Mouse (Mus musculus): ENCODE measurements around the gene Tm6sf1.

The Tm6sf1 gene

DNA sequence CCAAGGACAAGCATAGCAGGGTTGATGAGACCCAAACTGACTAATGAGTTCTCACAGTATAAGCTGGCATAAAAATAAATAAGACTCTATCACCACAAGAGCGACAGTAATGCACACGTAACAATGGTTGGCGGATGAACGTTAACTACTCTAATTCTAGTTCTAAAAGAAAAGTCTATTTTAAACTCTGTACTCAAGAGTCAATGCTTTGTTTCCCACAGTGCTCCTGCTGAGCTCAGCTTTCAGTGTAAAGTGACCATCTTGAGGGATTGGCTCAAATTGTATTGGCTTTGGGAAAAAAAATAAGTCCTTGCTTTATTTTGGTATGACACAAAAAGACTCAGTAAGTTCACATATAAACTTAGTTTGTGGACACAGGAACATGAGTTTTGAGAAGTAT, 26.3 kb downstream of the Tm6sf1 start:
- DNase-seq (ENCODE audit: low read depth), result no peak

DNA sequence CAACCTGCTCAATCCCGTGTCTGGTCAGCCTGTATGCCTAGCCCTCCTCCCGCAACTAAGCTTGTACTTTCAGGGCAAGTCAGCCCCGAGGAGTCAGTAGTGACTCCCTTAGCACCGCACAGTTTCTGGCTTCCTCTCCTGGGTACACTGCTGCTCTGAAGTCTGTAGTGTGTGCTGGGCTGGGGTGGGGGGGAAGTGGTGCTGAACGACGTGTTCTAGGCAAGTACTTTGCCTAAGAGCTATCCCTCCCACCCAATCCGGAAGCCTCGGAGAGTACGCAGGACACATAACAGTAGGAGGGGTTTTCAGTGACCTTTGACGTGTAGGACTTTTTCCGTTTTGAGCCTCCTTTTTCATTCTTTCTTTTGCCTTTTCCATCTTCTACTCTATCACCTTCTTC, 40.6 kb downstream of the Tm6sf1 start:
- DNase-seq (ENCODE audit: low read depth), result no peak

DNA sequence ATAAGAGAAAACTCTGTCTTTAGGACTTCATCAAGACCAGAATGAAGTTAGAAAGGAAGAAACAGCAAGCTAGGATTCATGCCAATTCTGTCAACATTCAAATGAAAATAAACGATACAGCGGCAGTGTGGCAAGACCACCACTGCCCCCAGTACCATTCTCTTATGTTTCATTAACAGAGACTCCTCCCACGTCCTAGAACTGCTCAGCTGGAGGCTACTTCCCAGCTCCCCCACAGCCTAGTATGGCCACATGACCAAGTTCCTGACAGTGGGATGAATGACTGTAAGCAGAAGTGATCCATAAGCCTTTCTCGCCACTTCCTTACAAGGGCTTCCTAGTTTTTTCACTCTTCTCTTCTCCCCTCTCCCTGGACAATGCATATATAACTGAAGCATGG, 45.3 kb downstream of the Tm6sf1 start:
- no peak for DNase-seq (ENCODE audit: low read depth)

DNA sequence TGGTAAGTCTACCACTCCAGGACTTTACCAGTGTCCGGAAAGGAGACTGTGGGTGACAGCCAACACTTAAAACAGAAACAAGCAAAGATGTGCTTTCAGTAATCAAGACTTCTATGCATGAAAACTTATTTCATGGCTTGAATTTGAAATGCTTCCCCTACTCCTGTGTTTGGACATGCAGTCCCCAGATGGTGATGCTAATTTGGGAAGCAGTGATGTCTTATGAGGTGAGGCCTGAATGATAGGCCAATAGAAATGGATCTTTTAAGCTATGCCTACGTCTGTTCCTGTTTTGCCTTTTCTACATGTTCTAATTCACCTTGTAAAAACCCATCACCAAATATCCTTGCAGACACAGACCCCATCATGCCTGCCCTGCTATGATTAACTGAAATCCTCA, 46.1 kb downstream of the Tm6sf1 start:
- no peak for DNase-seq (ENCODE audit: low read depth)

DNA sequence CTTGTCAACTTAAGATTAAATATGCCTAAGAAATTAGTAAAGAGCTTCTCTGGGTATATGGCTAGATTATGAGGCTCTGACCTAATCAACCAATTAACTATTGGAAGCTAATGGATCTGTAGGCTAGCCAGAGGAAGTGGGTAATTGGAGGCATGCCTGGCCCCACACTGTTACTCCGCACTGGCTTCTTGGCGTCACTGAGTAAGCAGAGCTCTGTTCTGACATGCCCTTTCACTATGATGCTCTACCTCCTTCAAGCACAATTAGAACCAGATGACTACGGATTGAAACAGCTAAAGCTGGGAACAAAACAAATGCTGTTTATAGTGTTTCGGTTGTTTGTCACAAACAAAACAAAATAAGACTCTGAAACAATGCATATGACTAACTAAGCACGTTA, 59.5 kb downstream of the Tm6sf1 start:
- DNase-seq (ENCODE audit: low read depth), result no peak

DNA sequence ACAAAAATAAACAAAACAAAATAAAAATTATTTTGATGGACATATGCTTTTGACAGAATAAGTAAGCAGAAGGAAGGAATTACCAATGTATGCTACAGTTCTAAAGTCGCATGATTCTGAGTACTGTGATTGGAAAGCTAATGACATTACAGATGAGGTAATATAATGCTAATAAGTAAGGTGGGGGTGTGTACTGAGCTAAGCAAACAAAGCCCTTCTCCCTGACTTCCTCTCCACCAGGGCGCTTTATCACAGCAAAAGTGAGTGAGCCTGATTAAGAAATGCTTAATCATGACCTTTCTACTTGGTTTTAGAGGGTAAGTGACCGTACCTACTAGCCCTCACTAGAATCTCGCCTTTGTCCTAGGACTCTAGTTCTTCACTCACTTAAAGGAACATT, 61.5 kb downstream of the Tm6sf1 start:
- DNase-seq (ENCODE audit: low read depth), result no peak

DNA sequence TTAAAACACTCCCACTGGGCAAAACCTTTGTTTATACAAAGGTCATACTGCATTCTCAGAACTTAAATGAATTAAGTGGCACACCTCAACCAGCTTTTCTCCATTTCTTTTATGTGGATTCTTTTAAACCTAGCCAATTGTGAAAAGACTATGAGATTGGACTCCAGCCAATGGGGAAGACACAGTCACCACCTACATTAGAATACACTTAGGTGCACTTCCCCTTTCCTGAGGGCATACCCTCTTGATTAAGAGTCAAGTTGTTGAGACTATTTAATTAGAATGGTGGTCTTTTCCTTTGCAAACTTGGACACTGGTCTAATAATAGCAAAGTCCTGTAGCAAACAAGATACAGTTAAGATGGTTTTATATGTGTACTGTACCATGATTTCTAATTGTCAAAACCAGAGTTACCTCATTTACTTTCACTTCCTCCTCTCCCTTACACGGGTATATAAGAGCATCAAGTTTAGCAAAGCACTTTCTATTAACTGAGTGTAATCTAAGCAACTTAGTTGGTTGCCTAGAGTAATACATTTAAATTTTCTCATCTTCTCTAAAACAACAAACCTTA, 62.7 kb downstream of the Tm6sf1 start:
- no peak for DNase-seq (ENCODE audit: low read depth)

DNA sequence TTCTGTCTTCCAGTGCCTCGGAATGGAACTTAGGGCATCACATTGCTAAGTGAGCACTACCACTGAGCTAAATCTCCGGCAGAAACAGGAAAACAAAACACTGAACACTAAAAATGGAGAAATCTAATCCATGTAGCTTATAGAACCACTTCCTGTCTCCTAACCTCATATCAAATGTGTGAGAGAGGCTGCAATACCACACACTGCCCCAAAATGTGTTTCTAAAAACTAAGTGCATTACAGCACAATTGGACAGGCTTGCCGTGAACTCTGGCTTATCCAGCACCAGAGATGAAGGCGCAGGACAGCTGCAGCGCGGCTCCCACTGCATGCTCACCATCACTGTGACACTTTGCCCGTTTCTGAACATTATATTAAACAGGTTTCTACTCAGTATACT, 70.2 kb downstream of the Tm6sf1 start:
- DNase-seq (ENCODE audit: low read depth), result no peak

DNA sequence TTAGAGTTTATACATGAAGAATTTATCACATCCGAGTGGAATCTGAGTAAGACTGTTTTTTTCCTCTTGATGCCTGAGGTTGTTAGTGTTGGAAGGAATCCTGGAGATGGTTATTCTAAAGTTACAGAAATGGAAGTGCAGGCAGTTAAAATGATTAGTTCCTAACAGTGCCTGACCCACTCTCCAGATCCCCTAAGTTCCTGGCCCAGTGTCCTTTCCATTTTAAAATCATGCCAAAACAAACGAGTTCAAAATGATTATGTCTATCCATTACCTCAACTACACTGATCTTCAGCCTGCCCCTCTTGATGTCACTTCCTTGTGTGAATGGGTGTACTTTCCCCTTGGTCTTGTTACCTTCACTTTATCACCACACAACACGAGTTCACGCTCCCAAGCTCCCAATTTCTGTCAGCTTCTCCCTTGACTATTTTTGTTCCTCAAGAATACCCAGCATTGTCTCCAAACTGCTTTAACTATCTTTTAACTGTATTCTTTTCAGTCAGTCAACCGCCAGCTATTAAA, 73.8 kb downstream of the Tm6sf1 start:
- no peak for DNase-seq (ENCODE audit: low read depth)

DNA sequence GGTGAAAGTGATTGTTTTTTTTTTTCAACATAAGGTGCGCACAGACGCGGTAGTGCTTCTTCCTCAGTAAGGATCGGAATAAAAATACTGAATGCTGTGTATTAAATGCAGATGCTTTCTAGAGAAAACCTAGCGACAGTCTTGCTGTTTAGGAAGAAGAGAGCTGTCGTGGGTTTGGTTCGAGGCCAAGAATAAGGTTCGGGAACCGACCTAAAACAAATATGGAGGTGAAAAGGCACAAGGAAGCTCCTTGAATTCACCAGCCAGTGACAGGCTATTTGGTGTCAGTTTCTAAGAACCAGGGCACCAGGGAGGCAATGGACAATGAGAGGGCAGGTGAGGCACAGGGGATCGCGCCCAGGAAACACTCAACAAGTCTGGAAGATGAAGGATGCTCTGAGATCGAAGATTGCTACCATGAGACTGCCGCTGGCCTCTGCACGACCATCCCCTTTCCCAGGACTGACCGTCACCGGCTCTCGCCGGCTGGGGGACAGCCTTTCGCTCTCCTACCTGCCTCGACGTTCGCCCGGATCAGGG, 74.3 kb downstream of the Tm6sf1 start:
- DNase-seq (ENCODE audit: low read depth), result no peak

DNA sequence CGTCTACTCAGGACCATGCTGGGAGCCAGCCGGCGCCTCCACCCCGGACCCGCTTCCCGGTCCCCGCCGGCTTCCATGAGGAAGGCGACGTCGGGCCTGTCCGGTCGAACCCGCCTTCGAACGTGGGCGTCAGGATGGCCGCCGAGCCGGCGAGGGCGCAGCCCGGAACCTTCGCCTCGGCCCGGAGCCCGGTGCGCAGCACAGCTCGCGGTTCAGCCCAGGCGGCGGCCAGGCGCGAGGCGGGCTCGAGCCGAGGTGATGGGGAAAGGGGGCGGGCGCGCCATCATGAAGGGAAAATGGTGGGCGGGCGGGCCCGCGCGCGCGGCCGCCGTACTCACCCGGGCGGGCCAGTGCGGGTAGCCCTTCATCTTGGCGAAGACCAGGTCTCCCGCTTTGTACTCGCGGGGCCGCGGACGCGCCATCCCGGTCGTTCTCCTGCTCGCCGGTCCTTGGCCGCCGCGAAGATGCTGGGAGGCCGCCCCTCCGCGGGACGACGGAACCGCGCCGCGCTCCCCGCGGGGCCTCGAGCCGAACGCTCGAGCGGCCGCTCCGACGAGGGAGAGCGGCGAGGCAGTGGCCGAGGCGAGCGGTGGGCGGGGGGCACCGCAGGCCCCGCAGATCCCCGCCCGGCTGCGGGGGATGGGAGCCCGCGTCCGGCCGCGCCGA, 74.9 kb downstream of the Tm6sf1 start:
- no peak for DNase-seq (ENCODE audit: low read depth)

All from c-Kit-positive CD71-positive TER-119-negative erythroid progenitor cells, embryonic 14.5 days (primary cell).